ENCODE assay signal across 15 mouse cellular contexts in genomic region chr16:29771320-29771719, GRCm38 (mm10).
DNase-seq lines count a peak whose midpoint lies in the region; ATAC-seq and TF ChIP-seq lines count a peak whose summit lies in the region.
"Had no signal": no experiment of that assay in that cellular context is flagged by ENCODE, and none has a peak within 500 bp of the region (broad histone marks: within the 10 kb centered on the region; RNA-seq: fewer than 3 reads in every experiment).

No protein-coding gene starts in this region.

- peak; percentile 19; the same call in 1 of the 2 replicates for ATAC-seq in frontal cortex, adult (ENCODE audit: low TSS enrichment)
- ATAC-seq in lung, embryonic 15.5 days (ENCODE audit: borderline replicate concordance, extremely low read depth, low FRiP score, low TSS enrichment): no peak
- no peak for ATAC-seq in lung, postnatal 0 days
- 0 out of 2 replicates have a peak, but pooled peaks have one; percentile 13 for ATAC-seq in intestine, embryonic 15.5 days
- no peak for ATAC-seq in stomach, postnatal 0 days (ENCODE audit: low FRiP score, low TSS enrichment)
- ATAC-seq: activated CD4-positive, CD25-positive, alpha-beta regulatory T cell, adult 4 months had no signal

- no peaks in the 10 kb centered on the region for H3K36me3 ChIP-seq in lung, embryonic 15.5 days
- no peaks in the 10 kb centered on the region for H3K36me3 ChIP-seq in lung, postnatal 0 days (ENCODE audit: insufficient read depth, low read length)
- no peaks in the 10 kb centered on the region for H3K36me3 ChIP-seq in intestine, embryonic 15.5 days
- no peaks in the 10 kb centered on the region for H3K36me3 ChIP-seq in stomach, postnatal 0 days (ENCODE audit: control insufficient read depth, insufficient read depth, low read length)
- H3K36me3 ChIP-seq: limb, embryonic 15.5 days had no signal

- peaks cover 43% of the 10 kb centered on the region for H3K4me1 ChIP-seq in lung, embryonic 15.5 days
- no peaks in the 10 kb centered on the region for H3K4me1 ChIP-seq in lung, postnatal 0 days (ENCODE audit: insufficient read depth, low read depth, low read length)
- peaks cover 26% of the 10 kb centered on the region for H3K4me1 ChIP-seq in intestine, embryonic 15.5 days (replicated peaks)
- peaks cover 7% of the 10 kb centered on the region; the same call in 1 of the 2 replicates for H3K4me1 ChIP-seq in stomach, postnatal 0 days (replicated peaks; ENCODE audit: control insufficient read depth, insufficient read depth)

- TF ChIP-seq EP300 in lung, postnatal 0 days (IDR thresholded peaks at IDR 0.05): no peak
- TF ChIP-seq EP300 in stomach, postnatal 0 days (optimal IDR thresholded peaks at IDR 0.05): no peak

- H3K4me2 ChIP-seq in lung, embryonic 15.5 days: no peak overlapping the region
- no peak overlapping the region for H3K4me2 ChIP-seq in lung, postnatal 0 days (replicated peaks; ENCODE audit: low read depth, low read length)
- no peak overlapping the region for H3K4me2 ChIP-seq in intestine, embryonic 15.5 days (replicated peaks)
- H3K4me2 ChIP-seq in stomach, postnatal 0 days (replicated peaks; ENCODE audit: low read depth): no peak overlapping the region
- H3K4me2 ChIP-seq: limb, embryonic 15.5 days had no signal

- 30% methylated on average over 4 of the region's 4 CpGs for WGBS in lung, embryonic 15.5 days
- 31% methylated on average over 4 of the region's 4 CpGs for WGBS in lung, postnatal 0 days
- WGBS in intestine, embryonic 15.5 days: 57% methylated on average over 4 of the region's 4 CpGs
- WGBS in stomach, postnatal 0 days: 46% methylated on average over 4 of the region's 4 CpGs

- peak overlapping the region; percentile 47; the same call in 1 of the 2 replicates for H3K27ac ChIP-seq in lung, embryonic 15.5 days
- no peak overlapping the region for H3K27ac ChIP-seq in lung, postnatal 0 days (ENCODE audit: low read length)
- H3K27ac ChIP-seq in intestine, embryonic 15.5 days: 0 out of 2 replicates have a peak overlapping the region, but pooled peaks have one; percentile 27
- no peak overlapping the region for H3K27ac ChIP-seq in stomach, postnatal 0 days (replicated peaks)
- H3K27ac ChIP-seq: limb, embryonic 15.5 days; macrophage had no signal

- no peak for TF ChIP-seq CTCF in lung, postnatal 0 days (IDR thresholded peaks at IDR 0.05)
- no peak for TF ChIP-seq CTCF in stomach, postnatal 0 days (IDR thresholded peaks at IDR 0.05; ENCODE audit: low read depth)

- H3K4me3 ChIP-seq in lung, embryonic 15.5 days: no peak overlapping the region
- H3K4me3 ChIP-seq in lung, postnatal 0 days (ENCODE audit: low read depth, low read length): no peak overlapping the region
- no peak overlapping the region for H3K4me3 ChIP-seq in intestine, embryonic 15.5 days (replicated peaks)
- H3K4me3 ChIP-seq in stomach, postnatal 0 days (ENCODE audit: low read depth, low read length): no peak overlapping the region
- H3K4me3 ChIP-seq: erythroblast, embryonic 14.5 days; limb, embryonic 15.5 days; myocyte had no signal

- H3K9ac ChIP-seq in lung, embryonic 15.5 days: no peak overlapping the region
- H3K9ac ChIP-seq in lung, postnatal 0 days (replicated peaks; ENCODE audit: low read depth): no peak overlapping the region
- no peak overlapping the region for H3K9ac ChIP-seq in intestine, embryonic 15.5 days
- H3K9ac ChIP-seq in stomach, postnatal 0 days (ENCODE audit: low read length): 0 out of 2 replicates have a peak overlapping the region, but pooled peaks have one; percentile 4
- H3K9ac ChIP-seq: limb, embryonic 15.5 days had no signal

- H3K9me3 ChIP-seq in lung, embryonic 15.5 days: no peaks in the 10 kb centered on the region
- H3K9me3 ChIP-seq in lung, postnatal 0 days (ENCODE audit: low read length): no peaks in the 10 kb centered on the region
- no peaks in the 10 kb centered on the region for H3K9me3 ChIP-seq in intestine, embryonic 15.5 days
- H3K9me3 ChIP-seq in stomach, postnatal 0 days (ENCODE audit: control insufficient read depth, low read length): no peaks in the 10 kb centered on the region
- H3K9me3 ChIP-seq: limb, embryonic 15.5 days had no signal

- DNase-seq in frontal cortex, postnatal 10 days (ENCODE audit: low spot score in 2 of 2): no peak
- no peak for DNase-seq in lung, postnatal 0 days (ENCODE audit: low spot score)
- DNase-seq in stomach, postnatal 0 days (ENCODE audit: low spot score): no peak
- no peak for DNase-seq in ovary, adult 18-20 months (ENCODE audit: low spot score)
- no peak for DNase-seq in right cerebral cortex, postnatal 25 days
- DNase-seq: gastrocnemius, postnatal 25 days; kidney, adult 2 months had no signal

- H3K27me3 ChIP-seq in lung, embryonic 15.5 days: no peaks in the 10 kb centered on the region
- no peaks in the 10 kb centered on the region for H3K27me3 ChIP-seq in lung, postnatal 0 days (replicated peaks; ENCODE audit: insufficient read depth, low read length)
- H3K27me3 ChIP-seq in intestine, embryonic 15.5 days (replicated peaks): no peaks in the 10 kb centered on the region
- no peaks in the 10 kb centered on the region for H3K27me3 ChIP-seq in stomach, postnatal 0 days (ENCODE audit: control insufficient read depth, insufficient read depth, low read length)
- H3K27me3 ChIP-seq: limb, embryonic 15.5 days had no signal

Comparison
In these comparisons a context has a peak if more than half of its experiments do, and no peak if none do; other contexts are left out.
1. H3K27ac ChIP-seq: peak in lung, embryonic 15.5 days (single experiment) and intestine, embryonic 15.5 days (single experiment); none in lung, postnatal 0 days (single experiment) and stomach, postnatal 0 days (single experiment).
2. ATAC-seq: peak in frontal cortex, adult (single experiment) and intestine, embryonic 15.5 days (single experiment); none in lung, embryonic 15.5 days (single experiment), lung, postnatal 0 days (single experiment) and stomach, postnatal 0 days (single experiment).